Mouse (Mus musculus) liver, embryonic 11.5 days (tissue): ENCODE results near the gene Meioc. TPM values are rescaled to one million over a fixed set of nuclear protein-coding genes. Genes with fewer than 3 reads are reported as not detected.

Experiments used
- microRNA-seq: library from miRNA; unstranded; fragments of <30 nt; microRNA quantifications from one replicate; pipeline ENCODE4, GENCODE M21; 2017; ENCODE audit warnings: borderline number of aligned reads
- polyA plus RNA-seq: library from polyadenylated mRNA; unstranded; fragments of >200 nt; fragmentation: Nextera tagmentation; extraction: Ambion mirVana; gene quantifications from 2 replicates; pipeline ENCODE4 v1.2.1, GENCODE M21; 2014

The Meioc gene
- polyA plus RNA-seq, 1 experiment from 2014 or later: 0.25 TPM

Small RNAs within 50 kb of the gene (microRNA-seq; reads per million reads assigned to microRNA genes)
- not detected for gene Gm22920

Other genes with a start within 250 kb of the Meioc start
- 68.1 and 69.5 TPM in 2 replicates for gene Grn, start 233.4 kb upstream of the Meioc start, polyA plus RNA-seq
- 1.8 and 2.0 TPM in 2 replicates for gene Fam171a2, start 216.0 kb upstream of the Meioc start, polyA plus RNA-seq
- 76.2 and 80.3 TPM in 2 replicates for gene Itga2b, start 193.6 kb upstream of the Meioc start, polyA plus RNA-seq
- 30.0 and 35.4 TPM in 2 replicates for gene Gpatch8, start 107.3 kb upstream of the Meioc start, polyA plus RNA-seq
- 1.2 and 1.4 TPM in 2 replicates for gene Gm11627, start 84.3 kb upstream of the Meioc start, polyA plus RNA-seq
- 8.4 and 9.0 TPM in 2 replicates for gene Fzd2, start 59.3 kb upstream of the Meioc start, polyA plus RNA-seq
- 39.9 and 42.5 TPM in 2 replicates for gene Ccdc43, start 34.1 kb downstream of the Meioc start, polyA plus RNA-seq
- gene Adam11, start 97.7 kb downstream of the Meioc start, polyA plus RNA-seq: 1.4 and 2.0 TPM in 2 replicates
- gene Gjc1, start 156.0 kb downstream of the Meioc start, polyA plus RNA-seq: 20.8 and 21.7 TPM in 2 replicates
- not detected in 2 replicates for gene Higd1b, start 172.1 kb downstream of the Meioc start, polyA plus RNA-seq
- gene Eftud2, start 217.3 kb downstream of the Meioc start, polyA plus RNA-seq: 259 and 279 TPM in 2 replicates
- gene Ccdc103, start 217.5 kb downstream of the Meioc start, polyA plus RNA-seq: 0.78 and 1.1 TPM in 2 replicates
- gene Fam187a, start 221.5 kb downstream of the Meioc start, polyA plus RNA-seq: not detected in 2 replicates
- 2.4 and 2.8 TPM in 2 replicates for gene Gfap, start 237.2 kb downstream of the Meioc start, polyA plus RNA-seq